Mouse (Mus musculus): Measurements from ENCODE around the gene Gse1.

DNA sequence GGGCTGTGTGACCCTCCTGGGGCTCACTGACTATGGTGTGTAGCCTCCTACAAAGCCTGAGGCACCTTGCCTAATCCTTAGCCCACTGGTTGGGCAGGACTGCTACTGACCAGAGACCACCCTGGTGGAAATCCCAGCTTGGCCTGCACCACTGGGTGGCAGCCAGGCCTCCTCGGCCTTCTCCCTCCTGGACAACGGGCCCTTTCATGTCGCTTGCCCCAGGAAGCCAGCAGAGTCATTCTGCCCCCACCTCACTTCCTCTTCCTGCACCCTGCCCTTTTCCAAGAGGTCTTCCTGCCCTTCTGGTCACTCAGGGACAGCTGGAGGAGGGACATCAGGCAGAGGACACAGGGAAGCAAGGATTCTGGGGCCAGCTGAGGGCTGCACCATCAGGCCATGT lies 96.3 kb downstream of the Gse1 start:
- TF ChIP-seq EP300 (IDR thresholded peaks at IDR 0.05; ENCODE audit: insufficient read depth, low read depth, low read length) (peak; percentile 52; the same call in 1 of the 2 replicates), POLR2A (IDR thresholded peaks at IDR 0.05; ENCODE audit: insufficient read depth, low read depth, low read length) (no peak), CTCF (IDR thresholded peaks at IDR 0.05) (peak; percentile 29)

Data from heart, adult 2 months (tissue).